Mouse (Mus musculus) cerebellum, adult 2 months (tissue): ENCODE results near the gene Myo1b. TPM values are rescaled to one million over a fixed set of nuclear protein-coding genes. Genes with fewer than 3 reads are reported as not detected.

Source experiments
- DNase-seq, 2 experiments: peaks; one replicate each; pipeline ENCODE4 v3.0.0; 2021
- H3K27ac ChIP-seq: fragments of 200-500 bp; 2 replicates; pipeline ENCODE4 v1.5.1; 2012; ENCODE audit warnings: low read length, control low read depth, inconsistent platforms; ENCODE audit not compliant: insufficient read depth
- H3K27me3 ChIP-seq: fragments of 200-500 bp; 2 replicates; pipeline ENCODE4 v1.6.1; 2012; ENCODE audit warnings: inconsistent platforms, mild to moderate bottlenecking, low read length, moderate library complexity; ENCODE audit not compliant: control insufficient read depth, insufficient read depth
- H3K4me1 ChIP-seq: fragments of 200-500 bp; 2 replicates; pipeline ENCODE4 v1.6.1; 2011; ENCODE audit warnings: low read length; ENCODE audit not compliant: control insufficient read depth, insufficient read depth
- H3K4me3 ChIP-seq: fragments of 200-500 bp; replicated peaks from 2 replicates; pipeline ENCODE3; 2011; ENCODE audit warnings: mild to moderate bottlenecking, low read depth, low read length, control low read depth; ENCODE audit not compliant: insufficient read depth
- CTCF ChIP-seq: fragments of 200-500 bp; IDR thresholded peaks from 2 replicates; pipeline ENCODE4 v1.5.1; 2011; ENCODE audit warnings: low read depth, mild to moderate bottlenecking, control low read depth, low read length, moderate library complexity, borderline replicate concordance; ENCODE audit not compliant: insufficient read depth
- POLR2A ChIP-seq: fragments of 200-500 bp; IDR thresholded peaks from 2 replicates; pipeline ENCODE4 v1.6.1; 2011; ENCODE audit warnings: low read length, control low read depth, borderline replicate concordance; ENCODE audit not compliant: insufficient read depth
- WGBS: fragments of 180-500 bp; shearing (Covaris S2); methylation state at CpG from one replicate; pipeline ENCODE4 v1.1.7; 2018; 5-methylcytosine and 5-hydroxymethylcytosine counted together
- polyA plus RNA-seq: library from polyadenylated mRNA; depleted of rRNA; stranded (reverse); fragments of >200 nt; gene quantifications from 2 replicates; pipeline ENCODE4 v1.2.3, GENCODE M21; 2012

The Myo1b gene
- polyA plus RNA-seq, 1 experiment, result 10.2 TPM

GRCm38 (mm10) chr1:51814854-51815630 lies 100.8 kb downstream of the Myo1b start:
- peak in 1 of 2 experiments; percentile 30 for DNase-seq
- Histone ChIP-seq H3K4me1 (no peaks in the 10 kb centered on the region), H3K4me3 (no peak overlapping the region), H3K27me3 (no peaks in the 10 kb centered on the region), H3K27ac (no peak overlapping the region)
- WGBS, result 37% methylated on average over 5 of the region's 5 CpGs
- no peak for TF ChIP-seq POLR2A
- no peak for TF ChIP-seq CTCF

GRCm38 (mm10) chr1:51808847-51809246 lies 107.0 kb downstream of the Myo1b start:
- Histone ChIP-seq H3K27me3 (no peaks in the 10 kb centered on the region), H3K27ac (no peak overlapping the region), H3K4me3 (no peak overlapping the region), H3K4me1 (no peaks in the 10 kb centered on the region)
- DNase-seq, result no peak
- no peak for TF ChIP-seq CTCF
- no peak for TF ChIP-seq POLR2A
- WGBS, result 66% methylated on average over 10 of the region's 10 CpGs

- 78% methylated on average over 1 of the region's 1 CpGs for whole genome bisulfite sequencing
These were observed 107.6 kb downstream of the Myo1b start for GRCm38 (mm10) chr1:51808228-51808627.

GRCm38 (mm10) chr1:51805040-51805610 lies 110.7 kb downstream of the Myo1b start:
- Histone ChIP-seq H3K4me1 (no peaks in the 10 kb centered on the region), H3K4me3 (no peak overlapping the region), H3K27me3 (no peaks in the 10 kb centered on the region), H3K27ac (no peak overlapping the region)
- no peak for TF ChIP-seq POLR2A
- TF ChIP-seq CTCF, result no peak
- no peak for DNase-seq
- 64% methylated on average over 5 of the region's 5 CpGs for WGBS

More at GRCm38 (mm10) chr1:51808228-51808627, 107.6 kb downstream of the Myo1b start:
- H3K27ac ChIP-seq, result no peak overlapping the region
- no peaks in the 10 kb centered on the region for H3K27me3 ChIP-seq
- no peak for TF ChIP-seq CTCF
- TF ChIP-seq POLR2A, result no peak
- DNase-seq, result no peak
- no peak overlapping the region for H3K4me3 ChIP-seq
- H3K4me1 ChIP-seq, result no peaks in the 10 kb centered on the region

- no peak overlapping the region for H3K27ac ChIP-seq
- WGBS, result 61% methylated on average over 11 of the region's 12 CpGs
These were observed 111.4 kb downstream of the Myo1b start for GRCm38 (mm10) chr1:51804296-51805039.

GRCm38 (mm10) chr1:51798011-51798471 lies 117.8 kb downstream of the Myo1b start:
- no peaks in the 10 kb centered on the region for H3K4me1 ChIP-seq
- H3K27me3 ChIP-seq, result no peaks in the 10 kb centered on the region
- no peak overlapping the region for H3K27ac ChIP-seq
- WGBS, result 41% methylated on average over 7 of the region's 7 CpGs
- no peak for DNase-seq
- TF ChIP-seq CTCF (no peak), POLR2A (no peak)
- no peak overlapping the region for H3K4me3 ChIP-seq

More at GRCm38 (mm10) chr1:51804296-51805039, 111.4 kb downstream of the Myo1b start:
- no peak overlapping the region for H3K4me3 ChIP-seq
- TF ChIP-seq POLR2A (no peak), CTCF (no peak)
- DNase-seq, result no peak
- no peaks in the 10 kb centered on the region for H3K27me3 ChIP-seq
- no peaks in the 10 kb centered on the region for H3K4me1 ChIP-seq

- TF ChIP-seq CTCF, result no peak
- TF ChIP-seq POLR2A, result no peak
- DNase-seq, result no peak
- no peak overlapping the region for H3K27ac ChIP-seq
These were observed 120.1 kb downstream of the Myo1b start for GRCm38 (mm10) chr1:51795586-51796309.

More at GRCm38 (mm10) chr1:51795586-51796309, 120.1 kb downstream of the Myo1b start:
- Histone ChIP-seq H3K4me3 (no peak overlapping the region), H3K4me1 (no peaks in the 10 kb centered on the region), H3K27me3 (no peaks in the 10 kb centered on the region)
- WGBS, result 69% methylated on average over 9 of the region's 9 CpGs
